Mouse (Mus musculus) limb, embryonic 13.5 days (tissue): ENCODE results near the gene C87436. TPM values are rescaled to one million over a fixed set of nuclear protein-coding genes. Genes with fewer than 3 reads are reported as not detected.

Experiments
- ATAC-seq: fragments of 200-750 bp; cut with Nextera tagmentation; 2 replicates; pipeline ENCODE4 v1.8.0; 2017; ENCODE audit warnings: low read depth, moderate number of reproducible peaks, moderate TSS enrichment; ENCODE audit not compliant: low FRiP score
- H3K27ac ChIP-seq: fragments of 300-500 bp; sonication (generic); 2 replicates; pipeline ENCODE4 v1.5.1; 2015; ENCODE audit warnings: inconsistent platforms, mild to moderate bottlenecking, moderate library complexity
- H3K27me3 ChIP-seq: fragments of 300-500 bp; sonication (generic); 2 replicates; pipeline ENCODE4 v1.6.1; 2015; ENCODE audit warnings: mild to moderate bottlenecking, inconsistent platforms
- H3K36me3 ChIP-seq: fragments of 300-500 bp; sonication (generic); 2 replicates; pipeline ENCODE4 v1.6.1; 2015; ENCODE audit warnings: inconsistent platforms, mild to moderate bottlenecking, moderate library complexity
- H3K4me1 ChIP-seq: fragments of 300-500 bp; sonication (generic); 2 replicates; pipeline ENCODE4 v1.6.1; 2015; ENCODE audit warnings: inconsistent platforms
- H3K4me2 ChIP-seq: fragments of 300-500 bp; sonication (generic); replicated peaks from 2 replicates; pipeline ENCODE4 v1.6.1; 2015; ENCODE audit warnings: inconsistent platforms, mild to moderate bottlenecking, moderate library complexity
- H3K4me3 ChIP-seq: fragments of 300-500 bp; sonication (generic); 2 replicates; pipeline ENCODE4 v1.5.1; 2015; ENCODE audit warnings: moderate library complexity, mild to moderate bottlenecking, inconsistent platforms
- H3K9ac ChIP-seq: fragments of 300-500 bp; sonication (generic); 2 replicates; pipeline ENCODE4 v1.6.1; 2015; ENCODE audit warnings: mild to moderate bottlenecking, inconsistent platforms
- H3K9me3 ChIP-seq: fragments of 300-500 bp; sonication (generic); 2 replicates; pipeline ENCODE4 v1.6.1; 2016; ENCODE audit warnings: inconsistent platforms
- WGBS: fragments of 180-500 bp; shearing (Covaris S2); methylation state at CpG from one replicate; pipeline ENCODE4 v1.1.7; 2015; 5-methylcytosine and 5-hydroxymethylcytosine counted together
- polyA plus RNA-seq: library from polyadenylated mRNA; unstranded; fragments of >200 nt; fragmentation: Nextera tagmentation; extraction: Ambion mirVana; gene quantifications from 2 replicates; pipeline ENCODE4 v1.2.1, GENCODE M21; 2015

C87436 gene
- polyA plus RNA-seq = 25.2 and 25.4 TPM in 2 replicates

- Histone ChIP-seq H3K4me3 (peak within 1 kb of the TSS; percentile 92), H3K4me2 (peak within 1 kb of the TSS; percentile 84), H3K36me3 (peaks cover 48% of the 10 kb centered on the region), H3K4me1 (peaks cover 8% of the 10 kb centered on the region), H3K27ac (peak within 1 kb of the TSS; percentile 91), H3K27me3 (no peaks in the 10 kb centered on the region), H3K9me3 (no peaks in the 10 kb centered on the region), H3K9ac (peak within 1 kb of the TSS; percentile 85)
- WGBS = under 1% methylated on average over 59 of the region's 59 CpGs
- ATAC-seq = peak; percentile 95
Observed at GRCm38 (mm10) chr6:86438272-86439118, at the start of gene C87436. C87436 (plus strand) TSS chr6:86438374.

DNA sequence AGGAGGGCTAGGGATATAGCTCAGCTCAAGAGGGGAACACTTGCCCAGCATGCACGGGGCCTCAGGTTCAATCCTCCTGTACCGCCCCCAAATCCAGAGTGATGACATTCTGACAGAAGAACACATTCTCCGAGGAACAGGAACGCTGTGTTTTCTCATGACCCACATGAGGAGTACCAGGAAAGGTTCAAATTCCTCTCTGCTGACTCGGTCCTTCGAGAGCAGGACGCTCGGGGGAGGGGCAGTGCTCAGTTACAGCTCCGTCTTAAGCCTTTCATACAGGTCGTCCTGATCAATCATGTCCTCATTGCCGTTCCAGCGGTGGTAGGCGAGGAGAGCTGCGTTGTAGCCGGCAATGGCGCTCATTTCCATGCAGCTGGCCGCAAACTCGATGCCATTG lies 49.7 kb upstream of the C87436 start:
- Histone ChIP-seq H3K4me2 (no peak overlapping the region), H3K27ac (no peak overlapping the region), H3K27me3 (no peaks in the 10 kb centered on the region), H3K4me1 (no peaks in the 10 kb centered on the region), H3K36me3 (peaks cover 74% of the 10 kb centered on the region), H3K9ac (no peak overlapping the region), H3K4me3 (no peak overlapping the region), H3K9me3 (0 out of 2 replicates have a peak, but pooled peaks cover 3% of the 10 kb centered on the region)
- 83% methylated on average over 18 of the region's 18 CpGs for WGBS
- ATAC-seq = no peak

- no peak overlapping the region for H3K27ac ChIP-seq
- 0 out of 2 replicates have a peak, but pooled peaks cover 3% of the 10 kb centered on the region for H3K9me3 ChIP-seq
- peaks cover 69% of the 10 kb centered on the region for H3K36me3 ChIP-seq
- peaks cover 16% of the 10 kb centered on the region for H3K4me1 ChIP-seq
- ATAC-seq = no peak
- H3K4me2 ChIP-seq = no peak overlapping the region
- no peak overlapping the region for H3K9ac ChIP-seq
- no peaks in the 10 kb centered on the region for H3K27me3 ChIP-seq
- 94% methylated on average over 5 of the region's 5 CpGs for WGBS
- no peak overlapping the region for H3K4me3 ChIP-seq
Observed at GRCm38 (mm10) chr6:86391326-86391725, 46.8 kb upstream of the C87436 start.

DNA sequence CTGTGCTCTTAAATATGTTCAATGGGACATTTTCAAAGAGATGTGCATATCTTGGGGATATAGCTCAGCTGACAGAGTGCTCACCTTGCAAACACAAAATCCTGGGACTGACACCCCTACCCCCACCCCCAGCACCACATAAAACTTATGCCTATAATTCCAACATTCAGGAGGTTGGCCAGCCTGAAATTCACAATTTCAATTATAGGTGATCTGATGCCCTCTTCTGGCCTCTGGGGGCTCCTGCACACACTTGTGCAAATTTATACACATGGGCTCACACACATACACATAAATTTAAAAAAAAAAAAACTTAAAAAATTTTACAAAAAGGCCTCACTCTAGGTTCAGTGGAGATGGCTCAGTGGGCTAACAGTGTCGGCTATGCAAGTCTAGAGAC lies 45.0 kb upstream of the C87436 start:
- H3K36me3 ChIP-seq = peaks cover 56% of the 10 kb centered on the region
- no peak for ATAC-seq
- WGBS = 84% methylated on average over 1 of the region's 1 CpGs

GRCm38 (mm10) chr6:86394078-86394720 lies 44.0 kb upstream of the C87436 start:
- H3K9me3 ChIP-seq = 0 out of 2 replicates have a peak, but pooled peaks cover 3% of the 10 kb centered on the region
- no peak for ATAC-seq
- H3K4me1 ChIP-seq = peaks cover 20% of the 10 kb centered on the region
- peaks cover 46% of the 10 kb centered on the region for H3K36me3 ChIP-seq
- H3K4me3 ChIP-seq = no peak overlapping the region
- no peak overlapping the region for H3K27ac ChIP-seq
- no peak overlapping the region for H3K4me2 ChIP-seq
- no peak overlapping the region for H3K9ac ChIP-seq
- peaks cover 5% of the 10 kb centered on the region; the same call in 1 of the 2 replicates for H3K27me3 ChIP-seq
- 86% methylated on average over 17 of the region's 17 CpGs for WGBS

More for the DNA sequence above, 45.0 kb upstream of the C87436 start:
- Histone ChIP-seq H3K9ac (no peak overlapping the region), H3K9me3 (0 out of 2 replicates have a peak, but pooled peaks cover 3% of the 10 kb centered on the region), H3K4me2 (no peak overlapping the region), H3K27me3 (no peaks in the 10 kb centered on the region), H3K4me1 (peaks cover 20% of the 10 kb centered on the region), H3K4me3 (no peak overlapping the region), H3K27ac (no peak overlapping the region)

DNA sequence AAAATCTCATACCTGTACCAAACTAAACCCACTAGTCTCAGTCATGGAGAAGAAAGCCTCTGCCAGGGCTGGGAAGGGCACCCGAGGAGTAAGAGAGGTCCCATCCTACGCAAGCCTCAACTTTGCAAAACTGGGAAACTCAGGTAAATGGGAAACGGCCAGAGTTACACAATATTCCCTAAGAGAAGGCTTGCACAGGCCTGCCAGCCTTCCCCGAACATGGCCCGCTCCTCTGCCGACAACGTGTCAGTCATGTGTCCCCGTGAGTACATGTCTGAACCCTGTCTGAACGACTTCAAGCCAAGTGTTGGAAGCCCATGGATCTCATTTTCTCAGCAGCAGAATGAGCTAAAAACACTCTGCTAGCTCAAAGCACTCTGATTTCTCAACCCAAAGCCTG lies 43.2 kb upstream of the C87436 start:
- Histone ChIP-seq H3K27me3 (peaks cover 5% of the 10 kb centered on the region; the same call in 1 of the 2 replicates), H3K9ac (peak overlapping the region; percentile 84; the same call in 1 of the 2 replicates), H3K36me3 (peaks cover 37% of the 10 kb centered on the region), H3K9me3 (0 out of 2 replicates have a peak, but pooled peaks cover 3% of the 10 kb centered on the region), H3K4me1 (peaks cover 20% of the 10 kb centered on the region), H3K4me3 (0 out of 2 replicates have a peak overlapping the region, but pooled peaks have one; percentile 91), H3K27ac (no peak overlapping the region), H3K4me2 (peak overlapping the region; percentile 90)
- no peak for ATAC-seq
- WGBS = 84% methylated on average over 9 of the region's 9 CpGs

DNA sequence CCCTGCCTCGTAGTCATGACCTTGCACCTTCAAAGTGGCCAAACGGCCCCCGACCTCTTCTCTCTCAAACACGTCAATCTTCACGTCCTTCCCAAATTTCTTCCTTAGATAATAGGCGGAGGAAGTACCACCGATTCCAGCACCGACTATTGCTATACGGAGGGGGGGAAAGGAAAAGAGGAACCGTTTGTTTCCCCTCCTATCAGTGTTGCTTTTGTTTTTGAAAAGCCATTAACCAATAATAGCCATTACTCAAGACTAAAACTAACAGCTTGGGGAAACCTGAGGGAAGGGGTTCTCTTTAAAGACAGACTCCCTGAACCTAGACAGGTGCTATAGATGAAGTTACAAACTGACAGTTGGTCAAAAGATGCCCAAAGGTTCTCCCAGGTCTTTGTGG lies 42.2 kb upstream of the C87436 start:
- H3K9ac ChIP-seq = peak overlapping the region; percentile 84
- H3K36me3 ChIP-seq = peaks cover 28% of the 10 kb centered on the region
- no peak overlapping the region for H3K27ac ChIP-seq
- H3K27me3 ChIP-seq = peaks cover 5% of the 10 kb centered on the region; the same call in 1 of the 2 replicates
- H3K4me2 ChIP-seq = peak overlapping the region; percentile 90
- peaks cover 20% of the 10 kb centered on the region for H3K4me1 ChIP-seq
- H3K9me3 ChIP-seq = 0 out of 2 replicates have a peak, but pooled peaks cover 3% of the 10 kb centered on the region
- peak overlapping the region; percentile 91 for H3K4me3 ChIP-seq
- no peak for ATAC-seq
- WGBS = 38% methylated on average over 10 of the region's 10 CpGs

GRCm38 (mm10) chr6:86396581-86397256 lies 41.5 kb upstream of the C87436 start, which contains the start of gene Pcyox1:
Pcyox1 (minus strand) TSS chr6:86397154.
- Histone ChIP-seq H3K9ac (peak within 1 kb of the TSS; percentile 84), H3K4me1 (peaks cover 20% of the 10 kb centered on the region), H3K27ac (peak within 1 kb of the TSS; percentile 87), H3K36me3 (peaks cover 20% of the 10 kb centered on the region), H3K4me2 (peak within 1 kb of the TSS; percentile 90), H3K9me3 (0 out of 2 replicates have a peak, but pooled peaks cover under 1% of the 10 kb centered on the region), H3K27me3 (peaks cover 5% of the 10 kb centered on the region; the same call in 1 of the 2 replicates), H3K4me3 (peak within 1 kb of the TSS; percentile 91)
- under 1% methylated on average over 51 of the region's 51 CpGs for WGBS
- ATAC-seq = peak; percentile 94

DNA sequence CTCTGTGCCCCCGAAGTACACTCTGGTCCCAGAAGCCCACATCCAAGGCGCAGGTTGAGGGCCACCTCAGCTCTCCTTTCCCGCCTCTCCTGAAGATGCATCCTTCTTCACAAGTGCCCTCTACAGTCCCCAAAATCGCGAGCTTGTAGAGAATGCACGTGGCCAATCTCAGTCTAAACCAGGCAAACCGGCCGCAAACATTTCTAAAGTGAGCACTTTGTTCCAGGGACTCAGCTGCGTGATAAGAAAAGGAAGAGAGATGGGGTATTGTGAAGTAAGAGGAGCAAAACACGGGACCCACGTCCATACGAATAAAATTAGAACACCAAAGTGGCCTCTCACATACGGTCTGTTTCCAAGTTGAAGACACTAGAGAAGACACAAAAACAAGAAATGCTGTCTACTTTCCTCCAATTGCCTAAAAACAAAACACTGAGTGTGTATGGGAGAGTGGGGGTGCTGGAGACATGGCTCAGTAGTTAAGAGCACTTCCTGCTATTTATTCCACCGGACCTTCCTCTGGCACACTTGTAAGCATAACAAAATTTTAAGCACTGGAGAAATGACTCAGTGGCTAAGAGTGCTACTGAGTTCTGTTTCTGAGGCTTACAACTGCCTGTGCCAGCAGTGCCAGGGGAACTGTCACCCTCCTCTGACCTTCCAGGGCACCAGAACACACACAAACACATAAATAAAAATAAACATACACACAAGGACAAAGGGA lies 40.8 kb upstream of the C87436 start:
- no peaks in the 10 kb centered on the region for H3K9me3 ChIP-seq
- peaks cover 20% of the 10 kb centered on the region for H3K4me1 ChIP-seq
- H3K27me3 ChIP-seq = peaks cover 5% of the 10 kb centered on the region; the same call in 1 of the 2 replicates
- 7% methylated on average over 14 of the region's 14 CpGs for WGBS
- ATAC-seq = peak; percentile 16; the same call in 1 of the 2 replicates
- H3K27ac ChIP-seq = peak overlapping the region; percentile 87; the same call in 1 of the 2 replicates
- H3K4me2 ChIP-seq = peak overlapping the region; percentile 90
- H3K9ac ChIP-seq = peak overlapping the region; percentile 84
- peak overlapping the region; percentile 91 for H3K4me3 ChIP-seq
- peaks cover 13% of the 10 kb centered on the region for H3K36me3 ChIP-seq

GRCm38 (mm10) chr6:86398986-86399385 lies 39.2 kb upstream of the C87436 start:
- Histone ChIP-seq H3K4me2 (no peak overlapping the region), H3K4me1 (peaks cover 20% of the 10 kb centered on the region), H3K4me3 (no peak overlapping the region), H3K27me3 (peaks cover 5% of the 10 kb centered on the region; the same call in 1 of the 2 replicates), H3K36me3 (peaks cover 4% of the 10 kb centered on the region; the same call in 1 of the 2 replicates), H3K9ac (no peak overlapping the region), H3K9me3 (no peaks in the 10 kb centered on the region), H3K27ac (no peak overlapping the region)
- ATAC-seq = no peak
- whole genome bisulfite sequencing = 85% methylated on average over 2 of the region's 2 CpGs

- ATAC-seq = no peak
- H3K36me3 ChIP-seq = no peaks in the 10 kb centered on the region
- peaks cover 17% of the 10 kb centered on the region for H3K4me1 ChIP-seq
- no peak overlapping the region for H3K4me3 ChIP-seq
- H3K9ac ChIP-seq = no peak overlapping the region
- no peaks in the 10 kb centered on the region for H3K9me3 ChIP-seq
- H3K27me3 ChIP-seq = peaks cover 5% of the 10 kb centered on the region; the same call in 1 of the 2 replicates
- no peak overlapping the region for H3K4me2 ChIP-seq
- H3K27ac ChIP-seq = no peak overlapping the region
- WGBS = 73% methylated on average over 2 of the region's 2 CpGs
Observed at GRCm38 (mm10) chr6:86399995-86400394, 38.2 kb upstream of the C87436 start.
